Mouse (Mus musculus): ENCODE measurements around the gene Micu1.

The Micu1 gene

DNA sequence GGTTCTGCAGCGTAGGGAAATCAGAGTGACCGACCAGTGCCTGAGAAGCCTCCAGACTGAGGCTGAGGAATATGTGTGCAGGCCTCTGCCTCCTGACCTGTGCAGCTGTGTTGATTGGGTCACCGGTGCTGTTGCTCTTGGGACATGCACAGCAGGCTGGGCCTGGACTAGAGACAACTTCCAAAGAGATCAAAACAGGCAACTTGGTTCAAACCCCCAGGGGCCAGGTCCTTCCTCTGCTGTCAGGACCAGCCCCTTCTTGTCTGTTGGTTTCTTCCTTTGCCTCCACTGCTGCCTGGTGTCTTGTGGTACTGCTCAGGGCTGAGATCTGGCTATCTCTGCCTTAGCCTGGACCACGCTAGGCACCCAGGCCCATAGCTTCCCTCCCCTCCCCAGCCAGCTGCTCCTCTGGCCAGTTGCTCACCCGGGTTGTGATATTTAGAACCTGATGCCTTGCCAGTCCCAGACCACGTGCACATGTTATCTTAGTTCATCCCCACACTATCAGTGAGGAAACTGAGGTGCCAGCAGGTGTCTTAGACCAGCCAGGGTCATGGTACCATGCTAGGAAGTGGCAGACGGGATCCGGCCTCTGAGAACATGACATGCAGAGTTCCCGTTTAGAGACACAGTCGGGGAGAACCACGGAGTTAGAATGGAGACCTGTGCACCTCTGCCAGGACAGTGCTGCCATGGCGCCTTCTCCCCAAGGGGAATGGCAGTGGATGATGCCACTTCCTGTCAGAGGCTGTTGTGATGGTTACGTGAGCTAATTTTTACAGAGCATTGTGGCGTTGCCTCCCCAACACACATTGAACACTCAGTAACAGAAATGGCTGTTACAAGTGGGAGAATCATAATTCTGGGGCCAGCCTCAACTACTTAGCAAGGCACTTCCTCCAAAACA, 183.2 kb downstream of the Micu1 start:
- in situ Hi-C loops (cut with MboI) = no loop called here

DNA sequence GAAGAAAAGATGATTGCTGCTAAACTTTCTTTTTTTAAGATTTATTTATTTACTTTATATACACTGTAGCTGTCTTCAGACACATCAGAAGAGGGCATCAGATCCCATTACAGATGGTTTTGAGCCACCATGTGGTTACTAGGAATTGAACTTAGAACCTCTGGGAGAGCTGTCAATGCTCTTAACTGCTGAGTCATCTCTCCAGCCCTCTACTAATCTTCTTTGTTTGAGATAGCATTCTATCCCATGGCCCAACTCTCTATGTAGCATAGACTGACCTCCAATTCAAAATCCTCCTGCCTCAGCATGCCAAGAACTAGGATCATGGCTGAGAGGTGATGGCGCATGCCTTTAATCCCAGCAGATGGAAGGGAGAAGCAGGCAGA, 183.8 kb downstream of the Micu1 start:
- in situ Hi-C loops (cut with MboI) = no loop called here

DNA sequence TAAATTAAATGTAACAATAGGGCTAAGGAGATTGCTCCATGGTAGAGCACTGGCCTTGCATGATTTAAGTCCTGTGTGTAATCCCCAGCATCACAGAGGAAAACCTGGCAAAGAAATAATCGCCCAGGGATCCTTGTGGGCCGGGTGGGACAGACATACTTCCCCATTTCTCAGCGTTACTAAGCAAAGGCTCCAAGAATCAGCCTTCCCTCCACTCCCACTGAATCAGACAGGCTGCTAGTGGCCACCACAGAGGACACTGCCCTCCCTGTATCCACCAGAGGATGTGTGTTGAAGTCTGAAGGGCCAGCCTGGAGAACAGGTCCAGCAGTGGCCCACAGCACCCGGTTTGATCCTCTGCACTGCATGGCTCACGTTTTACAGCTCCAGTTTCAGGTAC, 185.2 kb downstream of the Micu1 start:
- in situ Hi-C loops (cut with MboI) = no loop called here

DNA sequence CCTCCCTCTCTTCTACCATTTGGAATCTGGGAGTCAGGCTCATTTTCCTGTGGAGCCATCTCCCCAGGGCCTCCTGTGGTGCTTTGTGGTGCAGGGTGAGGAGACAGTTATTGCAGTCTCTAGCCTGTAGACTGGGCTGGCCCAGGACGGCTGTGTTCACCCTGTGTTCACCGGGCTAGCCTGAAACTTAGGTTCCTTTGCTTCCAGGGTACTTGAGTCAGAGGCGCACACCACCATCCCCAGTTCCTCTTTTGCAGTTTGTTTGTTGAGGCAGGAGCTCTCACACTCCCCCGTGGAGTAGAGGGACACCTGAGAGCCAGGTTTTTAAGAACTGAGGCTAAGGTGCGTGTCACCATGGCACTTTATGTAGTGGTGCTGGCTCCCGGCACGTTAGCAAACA, 187.1 kb downstream of the Micu1 start:
- in situ Hi-C loops (cut with MboI) = no loop called here

DNA sequence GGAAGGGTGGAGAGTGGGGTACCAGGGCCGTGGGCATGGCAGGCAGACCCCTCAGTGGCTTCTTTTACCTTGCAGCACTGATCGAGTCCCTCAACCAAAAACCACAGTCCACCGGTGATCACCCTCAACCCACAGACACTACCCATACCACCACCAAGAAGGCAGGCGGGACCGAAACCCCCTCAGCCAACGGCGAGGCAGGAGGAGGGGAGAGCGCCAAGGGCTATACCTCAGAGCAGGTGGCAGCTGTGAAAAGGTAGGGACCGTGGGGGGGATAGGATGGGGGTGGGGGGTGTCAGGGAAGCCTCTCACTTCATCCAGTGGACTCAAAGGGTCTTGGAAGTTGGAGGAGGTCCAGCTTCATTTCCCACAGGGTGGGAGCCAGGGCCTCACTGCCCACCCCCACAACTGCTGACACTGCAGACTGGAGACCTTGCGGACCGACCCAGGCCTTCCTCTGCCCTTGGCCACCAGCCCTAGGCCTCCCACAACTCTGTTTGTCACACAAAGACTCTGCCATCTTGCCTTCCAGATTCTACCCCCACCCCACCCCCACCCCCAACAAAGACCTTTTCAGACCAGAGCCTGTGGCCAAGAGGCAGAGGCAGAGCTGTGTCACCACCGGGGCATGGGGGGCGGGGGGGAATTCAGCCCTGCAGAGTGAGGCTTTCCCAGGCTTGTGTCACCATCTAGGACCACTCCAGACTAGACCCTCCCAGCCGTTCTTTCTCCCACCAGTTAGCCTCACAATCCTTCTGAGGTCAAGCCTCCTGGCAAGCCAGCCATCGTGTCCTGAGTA, 187.9 kb downstream of the Micu1 start:
- in situ Hi-C loops (cut with MboI) = no loop called here

DNA sequence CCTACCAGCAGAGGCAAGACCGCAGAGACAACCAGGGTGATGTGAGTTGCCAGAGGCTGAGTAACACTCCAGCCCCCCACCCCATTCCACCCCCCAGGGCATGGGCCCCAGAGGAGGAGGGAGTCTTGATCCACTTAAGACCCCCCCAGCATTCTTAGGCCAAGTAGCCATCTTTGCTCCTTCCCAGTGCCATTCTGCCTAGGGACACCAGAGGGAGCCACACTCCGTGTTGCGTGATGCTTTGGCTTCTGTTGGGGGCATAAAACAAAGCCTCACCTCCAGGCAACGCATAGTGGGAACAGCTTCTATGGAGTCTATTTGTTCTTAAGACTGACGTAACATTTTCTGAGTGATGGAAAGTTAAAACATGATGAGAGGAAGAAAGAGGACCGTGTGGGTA, 190.7 kb downstream of the Micu1 start:
- in situ Hi-C loops (cut with MboI) = no loop called here

DNA sequence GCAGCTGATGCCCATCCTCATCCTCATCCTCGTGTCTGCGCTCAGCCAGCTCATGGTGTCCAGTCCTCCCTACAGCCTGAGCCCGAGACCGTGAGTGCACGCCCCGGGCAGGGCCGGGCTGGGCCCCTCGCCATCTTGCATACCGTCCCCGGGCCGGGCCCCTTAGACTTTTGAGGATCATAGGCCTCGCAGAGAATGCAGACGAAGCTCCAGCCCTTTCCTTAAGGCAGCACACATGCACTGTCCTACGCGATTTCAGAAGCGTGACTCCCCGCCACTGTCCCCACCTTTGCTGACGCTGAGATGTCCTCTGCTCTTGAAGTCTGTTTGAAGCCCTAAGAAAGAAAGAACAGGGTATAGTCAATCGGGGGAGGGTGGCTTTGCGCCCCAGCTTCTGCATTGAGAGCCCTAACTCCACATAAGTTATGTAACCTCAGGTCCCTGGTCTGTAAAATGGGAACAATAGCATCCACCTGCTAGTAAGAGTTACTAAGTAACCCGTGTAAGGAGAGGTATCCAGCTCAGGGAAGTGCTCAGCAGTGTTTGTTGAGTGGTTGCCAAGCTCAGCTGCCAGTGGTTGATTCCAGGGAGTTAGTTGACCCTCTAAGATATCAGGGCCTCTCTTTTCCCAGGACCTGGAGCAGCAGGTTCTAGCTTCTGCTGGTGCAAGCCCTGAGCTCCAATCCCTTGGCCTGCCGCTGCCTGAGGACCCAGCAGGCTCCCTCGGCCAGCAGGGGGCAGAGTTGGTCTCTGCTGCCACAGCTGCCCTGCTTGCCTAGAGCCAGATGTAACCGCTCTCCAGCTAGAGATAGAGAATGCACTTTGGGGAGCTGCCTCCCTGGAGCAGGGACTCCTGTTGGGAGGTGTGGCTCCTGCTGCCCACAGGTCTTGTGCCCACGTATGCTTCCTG, 192.2 kb downstream of the Micu1 start:
- in situ Hi-C loops (cut with MboI) = loop anchor here (5.0 kb wide), 1 partner anchor 53 kb away; no protein-coding TSS in a partner anchor

DNA sequence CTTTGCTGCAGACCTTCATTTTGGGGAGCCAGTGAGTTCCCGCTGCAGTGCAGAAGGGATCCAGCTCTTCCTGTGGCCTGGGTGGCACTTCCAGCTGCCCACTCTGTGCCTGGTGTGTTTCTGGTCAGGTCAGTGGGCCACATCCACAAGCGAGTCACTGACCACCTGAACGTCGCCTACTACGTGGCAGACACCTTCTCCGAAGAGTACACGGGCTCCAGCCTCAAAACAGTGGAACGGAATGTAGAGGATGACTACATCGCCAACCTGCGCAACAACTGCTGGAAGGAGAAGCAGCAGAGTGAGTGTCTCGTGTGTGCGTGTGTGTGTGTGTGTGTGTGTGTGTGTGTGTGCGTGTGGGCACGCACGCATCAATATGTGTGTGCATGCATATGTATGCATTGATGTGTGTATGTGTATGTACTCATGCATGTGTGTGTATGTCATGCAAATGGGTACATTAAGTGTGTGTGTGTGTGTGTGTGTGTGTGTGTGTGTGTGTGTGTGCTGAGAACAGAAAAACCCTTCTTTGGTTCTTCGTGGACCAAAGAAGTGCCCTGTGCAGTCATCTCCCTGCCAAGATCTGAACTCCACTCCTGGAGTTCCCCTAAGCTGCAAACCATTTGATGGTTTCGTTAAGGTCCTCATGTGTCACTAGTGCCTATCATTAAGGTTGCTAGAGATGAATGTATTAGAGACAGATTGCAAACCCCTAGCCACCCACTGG, 193.3 kb downstream of the Micu1 start:
- in situ Hi-C loops (cut with MboI) = loop anchor here (5.0 kb wide), 1 partner anchor 52 kb away; no protein-coding TSS in a partner anchor

DNA sequence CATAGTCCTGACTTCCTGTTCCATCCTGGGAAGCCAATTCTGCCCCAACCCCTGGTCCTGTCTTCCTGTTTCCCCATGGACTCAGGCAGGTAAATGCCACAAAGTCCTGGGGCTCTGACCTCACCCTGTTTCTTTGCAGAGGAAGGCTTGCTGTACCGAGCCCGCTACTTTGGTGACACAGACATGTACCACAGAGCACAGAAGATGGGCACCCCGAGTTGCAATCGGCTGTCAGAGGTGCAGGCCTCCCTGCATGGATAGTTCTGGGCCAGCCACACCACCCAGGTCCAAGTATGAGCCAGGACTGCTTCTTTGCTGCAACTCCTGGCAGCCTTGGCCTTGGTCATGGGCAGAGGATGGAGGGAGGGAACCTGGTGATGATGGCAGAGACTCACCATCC, 193.9 kb downstream of the Micu1 start:
- in situ Hi-C loops (cut with MboI) = loop anchor here (5.0 kb wide), 1 partner anchor 51 kb away; no protein-coding TSS in a partner anchor

DNA sequence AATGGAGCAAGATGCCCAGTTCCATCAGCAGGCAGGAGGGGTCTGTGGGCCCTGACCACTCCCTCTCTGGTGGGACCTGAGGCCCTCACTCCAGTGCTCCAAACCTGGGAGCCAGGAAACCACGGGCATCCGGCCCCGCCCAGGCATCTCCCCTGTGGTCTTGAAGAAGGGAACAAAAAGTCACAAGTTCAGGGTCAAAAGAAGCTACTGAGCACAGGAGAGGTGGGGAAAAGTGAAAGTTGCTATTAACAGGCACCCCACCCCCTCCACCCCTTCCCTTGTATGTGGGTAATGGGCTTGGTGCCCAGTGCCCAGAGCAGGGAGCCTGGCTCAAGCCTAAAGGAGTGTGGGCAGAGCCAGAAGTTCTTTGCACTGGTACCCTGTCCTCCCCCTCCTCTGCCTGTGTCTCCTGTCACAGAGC, 194.6 kb downstream of the Micu1 start:
- in situ Hi-C loops (cut with MboI) = loop anchor here (5.0 kb wide), 1 partner anchor 50 kb away; no protein-coding TSS in a partner anchor

DNA sequence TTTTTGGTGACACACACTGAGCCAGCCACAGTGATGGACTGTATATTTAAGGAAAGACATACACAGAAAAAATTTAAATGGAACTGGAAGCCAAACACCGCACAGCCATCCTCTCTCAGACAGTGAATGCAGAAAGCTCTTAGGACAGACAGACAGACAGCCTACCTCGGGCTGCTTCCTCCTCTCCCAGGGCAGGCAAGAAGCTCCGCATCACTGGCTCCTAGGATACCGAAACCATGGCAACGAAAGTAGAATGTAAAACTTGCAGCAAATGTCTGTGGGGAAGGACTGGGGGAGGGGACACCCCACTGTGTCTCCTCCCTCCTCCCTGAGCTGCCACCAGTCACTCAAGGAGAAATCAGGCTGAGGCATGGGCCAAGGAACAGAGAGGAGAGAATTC, 195.2 kb downstream of the Micu1 start:
- in situ Hi-C loops (cut with MboI) = loop anchor here (5.0 kb wide), 1 partner anchor 50 kb away; no protein-coding TSS in a partner anchor

DNA sequence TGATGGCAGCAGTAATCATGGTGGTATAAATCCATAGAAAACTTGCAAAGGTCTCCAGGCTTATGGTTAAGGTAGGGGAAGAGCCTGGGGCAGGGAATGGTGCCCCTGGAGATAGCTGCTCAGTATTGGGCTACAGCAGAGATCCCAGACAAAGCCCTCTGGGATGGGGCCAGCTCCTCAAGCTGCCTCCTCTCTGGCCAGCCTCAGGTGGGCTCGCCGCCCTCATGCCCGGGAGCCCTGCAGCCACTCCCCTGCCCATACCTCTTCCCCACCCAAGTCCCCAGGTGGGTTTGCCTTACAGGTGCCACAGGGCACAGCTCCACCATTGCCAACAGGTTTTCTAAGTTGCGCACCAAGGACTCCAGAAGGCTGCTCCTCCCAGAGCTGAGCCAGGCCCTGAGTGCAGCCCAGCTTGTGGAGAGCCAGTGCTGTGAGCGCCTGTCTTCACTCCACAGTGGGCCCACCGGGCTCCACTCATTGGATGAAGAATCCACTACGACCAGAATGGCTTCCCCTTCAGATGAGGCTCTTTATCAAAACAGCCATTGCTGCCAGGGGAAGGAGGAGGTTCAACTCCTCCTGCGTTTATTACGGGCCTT, 196.0 kb downstream of the Micu1 start:
- in situ Hi-C loops (cut with MboI) = loop anchor here (5.0 kb wide), 1 partner anchor 49 kb away; no protein-coding TSS in a partner anchor

DNA sequence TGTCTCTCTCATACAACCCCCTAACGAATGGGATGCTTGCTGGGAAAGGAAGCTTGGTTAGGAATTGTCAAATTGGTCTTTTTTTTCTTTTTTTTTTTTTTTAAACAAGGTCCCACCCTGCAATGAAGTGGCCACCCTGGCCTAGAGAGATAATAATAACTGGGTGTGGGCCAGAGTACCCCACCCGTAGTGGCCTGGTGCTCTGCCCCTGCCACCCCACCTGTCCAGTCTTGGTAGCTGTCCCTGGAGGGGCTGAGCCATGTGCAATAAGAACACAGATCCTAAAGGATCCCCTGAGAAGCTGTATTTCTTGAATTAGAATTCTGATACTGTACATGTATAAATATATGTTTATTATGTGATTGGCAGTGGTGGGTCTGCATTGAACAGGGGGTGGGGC, 196.7 kb downstream of the Micu1 start:
- in situ Hi-C loops (cut with MboI) = loop anchor here (5.0 kb wide), 1 partner anchor 48 kb away; no protein-coding TSS in a partner anchor

DNA sequence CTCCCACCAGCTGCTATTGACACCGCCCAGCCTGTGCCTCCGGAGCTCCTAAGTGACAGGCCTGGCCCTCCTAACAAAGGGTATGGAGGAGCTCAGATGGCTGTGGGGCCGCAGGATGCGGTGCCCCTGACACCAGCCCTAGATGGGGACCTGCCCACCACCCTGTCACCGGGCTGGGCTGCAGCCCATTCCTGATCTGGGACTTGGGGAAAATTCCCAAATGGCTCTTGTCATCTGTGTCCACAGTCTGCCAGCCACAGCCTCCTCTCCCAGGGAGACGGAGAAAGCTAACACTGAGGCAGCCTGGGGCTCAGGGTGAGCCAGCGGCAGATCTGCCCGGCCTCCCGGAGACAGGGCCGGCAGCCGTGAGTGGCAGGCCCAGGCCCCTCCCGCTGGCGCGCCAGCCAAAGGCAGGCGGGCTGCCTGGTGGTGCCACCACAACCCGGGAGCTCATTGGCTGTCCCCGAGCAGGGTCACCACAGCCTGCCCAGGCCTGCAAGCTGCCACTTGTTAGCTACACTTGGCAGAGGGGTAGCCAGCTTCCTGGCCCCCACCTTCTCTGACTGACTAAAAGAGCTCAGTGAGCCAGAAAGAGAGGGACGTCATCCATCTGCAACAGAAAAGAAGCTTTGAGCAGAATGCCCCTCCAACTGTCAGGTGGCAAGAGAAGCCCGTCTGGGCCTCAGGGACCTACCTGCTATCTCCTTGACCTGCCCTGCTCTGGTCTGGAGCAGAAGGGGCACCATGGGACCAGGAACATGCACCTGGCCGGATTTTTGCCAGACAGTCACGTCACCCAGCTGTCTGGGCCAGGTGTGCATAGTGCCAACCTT, 197.3 kb downstream of the Micu1 start:
- in situ Hi-C loops (cut with MboI) = loop anchor here (5.0 kb wide), 1 partner anchor 48 kb away; no protein-coding TSS in a partner anchor

DNA sequence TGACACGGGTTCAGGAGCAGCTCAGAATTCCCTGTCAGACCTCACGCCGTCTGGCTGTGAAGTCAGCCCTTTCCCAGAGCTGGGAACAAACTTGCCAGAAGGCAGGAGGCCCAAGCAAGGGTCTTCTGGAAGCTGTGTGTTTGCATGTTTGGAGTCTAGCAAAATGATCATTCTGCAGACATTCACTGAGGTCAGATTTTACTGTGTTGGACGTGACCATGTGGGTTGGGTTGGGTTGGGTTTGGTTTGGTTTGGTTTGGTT, 197.8 kb downstream of the Micu1 start:
- in situ Hi-C loops (cut with MboI) = no loop called here

DNA sequence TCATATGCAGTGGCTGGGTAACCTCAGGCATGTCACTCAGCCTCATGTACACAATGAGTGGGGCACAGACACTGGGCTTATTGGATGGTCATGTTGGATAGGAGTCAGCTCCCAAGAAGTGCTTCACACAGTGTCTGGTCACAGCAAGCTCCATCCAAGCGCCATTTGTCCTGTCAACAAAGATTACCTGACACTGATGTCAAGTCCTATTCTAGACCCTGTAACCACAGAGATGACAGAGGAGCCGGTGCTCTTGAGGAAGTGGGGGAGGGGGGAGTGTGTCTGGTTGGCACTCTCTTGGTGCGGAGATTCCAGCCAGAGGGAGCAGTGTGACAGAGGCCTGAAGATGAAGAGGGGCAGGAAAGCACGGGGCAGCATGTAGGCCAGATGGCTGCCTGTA, 198.7 kb downstream of the Micu1 start:
- in situ Hi-C loops (cut with MboI) = no loop called here

DNA sequence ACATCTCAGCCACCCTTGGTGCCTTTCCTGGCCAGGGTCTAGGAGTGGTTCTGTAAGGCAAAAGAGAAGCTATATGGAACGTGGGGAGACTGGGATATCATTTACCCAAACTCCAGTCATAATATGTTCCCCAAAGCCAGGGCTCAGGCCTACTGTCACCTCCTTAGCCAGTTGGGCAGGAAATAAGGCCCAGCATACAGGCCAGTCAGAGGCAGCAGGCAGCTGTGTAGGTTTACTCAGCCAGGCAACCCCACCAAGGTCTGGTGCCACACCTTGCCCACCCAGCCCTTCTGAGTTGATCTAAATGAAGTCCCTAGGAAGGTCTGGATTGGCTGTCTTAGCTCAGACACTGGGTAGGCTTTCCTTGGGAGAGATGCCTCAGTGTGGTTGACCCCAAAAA, 199.2 kb downstream of the Micu1 start:
- in situ Hi-C loops (cut with MboI) = no loop called here

DNA sequence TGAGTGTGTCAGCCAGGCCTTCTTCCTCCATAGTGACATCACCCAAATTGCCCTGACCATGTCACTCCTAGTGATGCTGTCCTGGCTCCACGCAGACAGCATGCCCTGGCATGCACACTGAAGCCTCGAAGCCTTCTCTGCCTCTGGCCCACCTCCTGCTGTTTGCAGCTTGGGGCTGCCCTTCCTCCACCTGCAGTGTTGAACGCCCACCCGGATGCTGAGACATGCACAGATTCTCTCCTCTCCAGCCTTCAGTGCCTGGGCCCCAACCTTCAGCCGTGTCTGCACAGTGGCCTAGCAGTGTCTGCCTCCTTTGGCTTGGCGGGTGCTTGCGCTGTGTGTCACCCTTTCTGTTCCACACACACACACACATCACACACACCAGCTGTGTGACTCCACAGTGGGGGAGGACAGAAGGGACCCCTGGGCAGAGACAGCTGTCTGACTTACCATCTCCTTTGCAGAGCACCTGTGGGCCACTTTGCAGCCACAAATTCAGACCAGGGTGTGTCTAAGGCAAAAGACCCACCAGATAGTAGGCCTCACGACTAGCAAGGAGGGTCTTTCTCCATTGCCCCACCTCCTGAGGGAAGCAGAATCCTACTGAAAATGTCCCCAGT, 199.8 kb downstream of the Micu1 start:
- in situ Hi-C loops (cut with MboI) = no loop called here

DNA sequence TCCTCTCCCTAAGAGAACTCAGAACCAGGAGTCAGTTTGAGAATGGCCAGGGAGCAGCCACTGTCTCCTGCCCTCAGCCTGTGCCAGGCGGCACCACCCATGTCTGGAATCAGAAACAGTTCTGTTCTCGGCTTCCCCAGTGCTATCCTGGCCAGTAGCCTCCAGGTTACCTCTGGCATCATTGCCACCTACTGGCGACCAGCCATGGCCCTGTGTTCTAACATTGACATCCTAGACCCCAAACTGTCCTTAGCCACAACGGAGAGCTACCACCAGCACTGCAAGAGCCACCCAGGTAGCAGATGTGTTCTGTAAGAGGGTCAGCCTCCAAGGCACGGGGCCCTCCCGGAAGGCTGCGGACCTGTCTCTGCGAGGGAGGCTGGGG, 200.3 kb downstream of the Micu1 start:
- in situ Hi-C loops (cut with MboI) = no loop called here
